Mouse (Mus musculus) left cerebral cortex, postnatal 4 days (tissue): ENCODE data around the gene Nipbl. TPM values are rescaled to one million over a fixed set of nuclear protein-coding genes. Genes with fewer than 3 reads are reported as not detected.
A peak's percentile ranks its signal among the peaks of the same experiment; 100 is the strongest.
"Not testable (repeated sequence)": the region's sequence is repeated elsewhere in the genome, so short reads cannot be mapped to it uniquely, and the experiment has no call there.

Source experiments
- DNase-seq: peaks from one replicate; pipeline ENCODE4 v3.0.0-alpha.2; 2022
- intact Hi-C: fragments of 180-260 bp; cut with DNase I; formaldehyde crosslinking; loops from one replicate; pipeline ENCODE4 v1.15.1; 2025
- total RNA-seq, 2 experiments: library from RNA; stranded (reverse); gene quantifications; 2 replicates each; pipeline ENCODE4 v1.2.3; 2021

The Nipbl gene
- total RNA-seq, 2 experiments from 2014 or later = 42.5 to 44.9 TPM

- DNase-seq = no peak
- intact Hi-C loops = no loop called here
Measured at GRCm38 (mm10) chr15:8317381-8317780, 126.9 kb downstream of the Nipbl start.

DNA sequence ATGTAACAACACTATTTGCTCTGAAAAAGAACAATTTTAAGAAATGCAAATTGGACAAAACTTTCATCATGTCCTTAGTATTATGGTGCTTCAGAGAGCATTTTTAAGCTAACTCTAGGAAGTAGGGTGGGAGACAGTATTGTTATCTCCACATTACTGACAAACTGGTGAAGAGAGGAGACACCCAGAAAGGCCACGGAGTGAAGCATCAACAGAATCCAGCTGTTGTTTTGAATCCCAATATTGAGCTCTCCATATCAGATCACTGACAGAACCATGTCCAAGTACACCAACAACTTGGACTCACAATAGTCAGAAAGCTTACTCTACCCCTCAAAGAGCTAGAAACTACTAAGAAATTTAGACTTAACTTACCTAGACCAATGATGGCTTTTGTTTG is 138.8 kb downstream of the Nipbl start:
- intact Hi-C loops = loop anchor here (10.0 kb wide), 1 partner anchor 171 kb away; no protein-coding TSS in a partner anchor
- DNase-seq = no peak

DNA sequence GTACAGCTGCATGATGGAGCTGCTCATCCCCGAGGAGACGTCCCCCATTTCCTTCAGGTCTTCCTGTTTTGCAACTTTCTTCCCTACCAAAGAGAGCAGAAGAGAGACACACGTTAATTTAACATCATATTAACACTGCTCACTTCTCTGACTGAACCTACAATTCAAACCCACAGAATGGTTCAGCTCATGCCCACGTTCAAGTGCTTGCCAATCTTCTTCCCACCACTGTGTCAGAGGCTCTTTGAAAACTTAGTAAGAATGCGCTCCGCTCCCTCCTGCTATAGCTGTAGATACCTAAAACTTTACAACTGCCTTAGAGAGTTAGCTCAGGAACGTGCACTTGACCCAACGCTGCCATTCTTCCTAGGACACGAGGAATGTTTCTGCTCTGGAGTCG is 141.3 kb downstream of the Nipbl start:
- intact Hi-C loops = loop anchor here (10.0 kb wide), 1 partner anchor 168 kb away; no protein-coding TSS in a partner anchor

DNA sequence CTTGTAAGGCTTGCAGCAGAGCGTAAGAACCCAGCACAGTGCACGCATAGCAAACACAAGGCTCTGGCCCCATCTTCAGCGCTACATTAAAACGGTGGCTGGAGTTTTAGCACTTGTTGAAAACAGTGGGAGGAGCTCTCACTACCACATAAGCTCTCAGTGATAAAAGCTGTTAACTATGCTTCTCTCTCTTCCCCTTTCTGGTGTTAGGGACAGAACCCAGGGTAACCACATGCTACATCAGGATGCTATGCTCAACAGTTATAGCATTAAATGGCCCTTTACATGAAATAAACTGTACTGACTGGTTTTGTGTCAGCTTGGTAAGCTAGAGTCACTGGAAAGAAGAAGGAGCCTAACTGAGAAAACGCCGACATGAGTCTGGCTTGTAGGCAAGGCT is 150.1 kb downstream of the Nipbl start:
- no peak for DNase-seq
- intact Hi-C loops = no loop called here

More for the DNA sequence above, 141.3 kb downstream of the Nipbl start:
- no peak for DNase-seq

DNA sequence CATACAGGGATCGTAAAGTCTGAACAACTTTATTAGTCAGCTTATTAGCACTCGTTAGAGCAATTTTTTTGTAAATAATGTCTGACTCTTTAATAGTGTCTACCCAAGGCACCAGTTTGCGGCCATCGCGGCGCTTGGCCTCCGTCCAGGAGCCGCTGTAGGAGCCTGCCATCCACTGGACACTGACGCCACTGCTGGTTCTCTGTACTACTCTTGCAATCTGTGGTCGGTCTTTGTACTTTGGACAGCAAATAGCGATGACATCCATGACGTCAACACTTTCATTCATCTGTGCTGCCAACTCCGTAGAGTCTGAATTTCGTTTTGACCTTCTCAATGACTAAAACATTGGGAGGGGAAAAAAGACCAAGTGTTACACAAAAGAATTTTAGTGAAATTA is 153.0 kb downstream of the Nipbl start:
- no peak for DNase-seq
- intact Hi-C loops = no loop called here

- intact Hi-C loops = no loop called here
- no peak for DNase-seq
Measured at GRCm38 (mm10) chr15:8282155-8282554, 162.1 kb downstream of the Nipbl start.

GRCm38 (mm10) chr15:8281701-8282100 is 162.6 kb downstream of the Nipbl start:
- intact Hi-C loops = no loop called here
- no peak for DNase-seq

- peak; percentile 72 for DNase-seq
- intact Hi-C loops = no loop called here
Measured at GRCm38 (mm10) chr15:8279929-8280610, 164.2 kb downstream of the Nipbl start.

GRCm38 (mm10) chr15:8279320-8279779 is 164.9 kb downstream of the Nipbl start:
- intact Hi-C loops = no loop called here
- DNase-seq = peak; percentile 7

DNA sequence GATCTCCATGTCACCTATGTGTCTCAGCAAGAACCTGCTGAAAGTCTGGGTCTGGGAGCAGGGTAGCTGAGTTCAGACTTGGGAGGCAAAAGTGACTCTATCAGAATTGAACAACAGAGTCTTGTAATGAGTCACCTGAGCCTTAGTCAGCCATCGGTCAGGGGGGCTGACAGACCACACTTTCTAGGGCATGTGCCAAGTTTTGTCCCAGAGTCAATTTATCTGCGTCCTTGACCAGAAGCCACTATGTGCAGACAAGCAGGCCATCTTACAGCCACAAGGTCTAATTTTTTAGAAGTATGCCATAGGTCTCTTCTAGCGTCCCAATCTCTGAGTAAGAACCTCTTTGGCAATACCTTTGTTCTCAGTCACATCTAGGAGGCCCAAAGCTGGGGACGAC is 166.3 kb downstream of the Nipbl start:
- intact Hi-C loops, DNase-seq: not testable (repeated sequence)

DNA sequence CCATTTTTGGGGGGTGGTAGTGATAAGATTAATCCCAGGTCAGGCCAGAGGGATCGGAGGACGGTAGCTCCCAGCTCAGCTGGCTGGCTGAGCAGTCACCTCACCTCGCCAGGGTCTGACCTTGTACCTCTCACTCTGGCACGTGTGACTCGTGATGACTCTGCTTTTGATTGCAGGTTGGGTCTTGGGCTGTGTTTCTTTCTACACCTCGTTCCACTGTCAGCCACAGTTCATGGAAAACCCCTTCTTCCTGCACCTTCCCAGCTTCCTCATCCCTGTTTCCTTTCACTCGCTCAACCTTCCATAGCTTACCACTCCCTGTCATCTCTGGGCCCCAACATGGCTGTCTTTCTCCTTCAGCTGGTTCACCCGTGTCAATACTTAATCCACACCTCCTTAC is 172.3 kb downstream of the Nipbl start:
- intact Hi-C loops = no loop called here
- DNase-seq = no peak

DNA sequence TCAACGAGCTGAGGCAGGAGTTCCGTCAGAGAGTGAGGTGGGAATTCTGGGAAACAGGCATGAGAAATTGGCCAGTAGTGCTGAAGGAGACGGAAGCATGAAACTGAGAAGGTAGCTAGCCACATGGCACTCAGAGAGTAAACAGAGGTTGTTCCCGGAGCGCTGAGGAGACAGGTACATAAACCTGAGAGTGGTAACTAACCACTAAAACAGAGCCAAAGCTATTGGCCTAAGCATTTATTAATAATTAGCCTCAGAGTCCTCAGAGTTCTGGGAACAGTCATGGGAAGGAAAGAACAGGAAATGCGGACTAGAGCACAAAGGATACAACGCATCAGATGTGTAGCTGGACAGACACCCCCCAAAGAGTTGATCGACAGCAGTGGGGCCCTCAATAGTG is 176.0 kb downstream of the Nipbl start:
- intact Hi-C loops = no loop called here
- no peak for DNase-seq

DNA sequence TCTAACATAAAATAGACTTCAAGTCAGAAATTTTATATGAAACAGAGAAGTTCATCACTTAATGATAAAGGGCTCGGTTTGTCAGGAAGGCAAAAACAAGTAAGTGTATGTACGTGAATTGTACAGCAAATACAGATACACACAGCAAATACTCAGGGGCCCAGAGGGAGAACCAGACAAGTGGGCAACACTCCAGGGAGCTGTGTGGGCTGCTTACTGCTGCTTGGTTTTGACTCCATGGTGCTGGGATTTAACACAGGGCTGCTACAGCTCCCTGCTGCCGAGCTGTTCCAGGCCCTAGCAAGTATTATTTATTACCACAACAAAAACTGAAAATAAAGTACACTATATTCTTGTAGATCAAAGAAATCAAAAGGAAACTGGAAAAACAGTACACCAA is 177.1 kb downstream of the Nipbl start:
- intact Hi-C loops = no loop called here
- DNase-seq = no peak

GRCm38 (mm10) chr15:8265946-8266345 is 178.3 kb downstream of the Nipbl start:
- intact Hi-C loops = no loop called here
- no peak for DNase-seq

Other genes starting within 250 kb of the Nipbl start
- gene Gm2310, start 75.5 kb upstream of the Nipbl start, total RNA-seq = not detected